Mouse (Mus musculus) fat pad, adult 2 months (tissue): ENCODE results near the gene Aco2.

Source experiments
- DNase-seq: peaks from one replicate; pipeline ENCODE4 v3.0.0-alpha.2; 2011; ENCODE audit warnings: low read depth, low spot score; ENCODE audit errors: extremely low read depth

Aco2 gene

DNA sequence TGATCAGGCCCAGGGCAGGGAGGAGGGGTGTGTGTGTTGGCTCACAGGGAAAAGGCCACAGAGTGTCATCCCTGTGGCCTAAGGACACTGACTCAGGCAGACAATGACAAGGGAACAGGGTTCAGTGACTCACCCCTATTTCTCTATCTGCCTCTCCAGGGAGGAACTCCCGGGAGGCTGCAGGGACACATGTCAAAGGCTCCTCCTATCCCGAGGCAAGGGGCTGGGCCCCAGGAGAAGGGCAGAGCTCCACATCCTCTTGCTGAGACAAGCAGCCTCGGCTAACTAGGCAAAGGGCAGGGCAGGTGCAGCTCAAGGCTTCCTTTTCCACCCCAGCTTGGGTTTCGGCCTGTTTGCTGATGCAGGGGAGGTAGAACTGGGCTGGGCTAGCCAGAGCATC, 26.4 kb upstream of the Aco2 start:
- peak; percentile 68 for DNase-seq

GRCm38 (mm10) chr15:81846755-81847154, 25.4 kb upstream of the Aco2 start:
- no peak for DNase-seq

DNA sequence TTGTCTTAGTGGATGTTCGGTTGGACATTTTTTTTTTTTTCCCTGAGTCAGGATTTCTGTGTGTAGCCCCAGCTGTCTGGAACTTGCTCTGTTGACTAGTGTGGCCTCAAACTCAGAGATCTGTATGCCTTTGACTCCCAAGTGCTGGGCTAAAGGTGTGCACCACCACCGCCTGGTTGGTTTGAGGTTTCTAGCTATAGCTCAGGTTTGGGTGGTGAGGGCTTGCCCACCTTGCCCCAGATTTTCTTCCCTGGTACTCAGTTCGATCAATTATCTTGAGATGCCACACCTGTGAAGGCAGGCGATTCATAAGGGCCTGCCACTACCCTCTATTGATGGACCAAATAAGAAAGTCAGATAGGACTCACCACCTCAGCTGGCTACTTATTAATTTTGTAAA, 24.9 kb upstream of the Aco2 start:
- DNase-seq: no peak

- DNase-seq: no peak
Measured at GRCm38 (mm10) chr15:81847861-81848260, 24.2 kb upstream of the Aco2 start.

DNA sequence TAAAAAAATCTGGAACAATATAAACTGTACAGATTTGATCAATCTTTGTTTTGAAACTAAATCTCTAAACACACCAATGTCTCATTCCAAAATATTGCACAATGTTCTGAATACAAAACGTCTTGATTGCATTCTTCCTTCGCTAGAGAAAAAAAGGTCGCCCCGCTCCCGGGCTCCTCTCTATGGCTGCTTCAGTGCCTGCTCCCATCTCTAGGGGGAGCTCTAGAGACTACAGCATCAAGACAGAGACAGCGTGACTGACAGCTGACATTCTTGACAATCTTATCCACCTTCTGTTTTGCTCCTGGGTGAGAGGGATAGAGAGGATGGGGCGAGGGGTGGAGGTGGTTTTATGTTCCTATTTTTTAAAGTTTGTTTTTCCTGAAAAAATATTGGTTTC, 23.8 kb upstream of the Aco2 start:
- no peak for DNase-seq

- DNase-seq: no peak
Measured at GRCm38 (mm10) chr15:81849104-81849503, 23.0 kb upstream of the Aco2 start.

- DNase-seq: no peak
Measured at GRCm38 (mm10) chr15:81850718-81851117, 21.4 kb upstream of the Aco2 start.

GRCm38 (mm10) chr15:81851375-81851774, 20.7 kb upstream of the Aco2 start:
- no peak for DNase-seq

- DNase-seq: no peak
Measured at GRCm38 (mm10) chr15:81852411-81853000, 19.6 kb upstream of the Aco2 start.

DNA sequence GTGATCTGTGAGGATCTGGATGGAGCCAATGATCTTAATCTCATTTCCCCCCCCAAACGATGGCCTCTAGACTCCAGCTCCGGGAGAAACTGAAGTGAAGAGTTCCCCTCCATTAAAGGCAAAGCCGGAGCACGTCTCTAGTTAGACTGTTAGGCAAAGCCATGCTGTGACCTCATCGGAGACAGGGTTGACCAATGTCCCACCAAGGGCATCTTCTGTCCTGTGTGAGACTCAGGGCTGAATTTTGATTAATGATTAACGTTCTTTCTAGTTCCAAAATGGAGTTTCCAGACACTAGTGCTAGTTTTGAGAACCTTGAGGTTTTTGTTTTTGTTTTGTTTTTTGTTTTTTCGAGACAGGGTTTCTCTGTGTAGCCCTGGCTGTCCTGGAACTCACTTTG, 19.0 kb upstream of the Aco2 start:
- DNase-seq: no peak

DNA sequence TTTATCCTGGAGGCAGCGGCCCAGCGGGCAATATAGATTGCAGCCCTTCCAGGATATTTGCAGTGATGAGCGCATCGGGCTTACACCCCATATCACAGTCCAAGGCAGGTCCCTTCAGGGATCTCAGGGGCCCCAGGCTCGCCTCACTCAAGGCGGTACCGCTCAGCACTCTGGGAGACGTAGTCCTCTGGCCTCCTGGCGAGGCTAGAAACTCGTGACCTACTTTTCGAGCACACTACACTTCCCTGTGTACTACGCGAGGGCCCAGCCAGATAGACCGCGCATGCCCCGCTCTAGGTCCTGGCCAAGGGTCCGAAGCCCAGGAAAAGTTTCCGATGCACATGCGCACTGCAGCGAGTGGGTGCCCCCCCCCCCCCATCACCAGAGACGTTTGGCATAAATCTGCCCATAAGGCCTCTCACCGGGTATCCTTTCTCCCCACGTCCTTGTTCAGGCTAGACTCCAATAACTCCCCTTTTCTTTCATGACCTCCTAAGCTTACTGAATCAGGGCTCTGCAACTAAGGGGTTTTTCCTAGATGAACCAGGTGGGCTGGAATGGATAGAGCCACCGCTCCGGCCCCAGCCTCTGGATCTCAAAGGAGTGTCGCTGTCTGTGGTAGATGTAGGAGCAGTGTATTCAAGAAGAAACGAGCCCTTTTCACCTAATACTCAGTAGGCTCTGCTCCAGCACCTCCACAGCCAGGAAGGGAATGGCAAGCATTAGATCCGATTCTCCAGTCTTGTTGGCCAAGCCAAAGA, 15.9 kb upstream of the Aco2 start:
- no peak for DNase-seq

- no peak for DNase-seq
Measured at GRCm38 (mm10) chr15:81856938-81857723, 15.0 kb upstream of the Aco2 start.

DNA sequence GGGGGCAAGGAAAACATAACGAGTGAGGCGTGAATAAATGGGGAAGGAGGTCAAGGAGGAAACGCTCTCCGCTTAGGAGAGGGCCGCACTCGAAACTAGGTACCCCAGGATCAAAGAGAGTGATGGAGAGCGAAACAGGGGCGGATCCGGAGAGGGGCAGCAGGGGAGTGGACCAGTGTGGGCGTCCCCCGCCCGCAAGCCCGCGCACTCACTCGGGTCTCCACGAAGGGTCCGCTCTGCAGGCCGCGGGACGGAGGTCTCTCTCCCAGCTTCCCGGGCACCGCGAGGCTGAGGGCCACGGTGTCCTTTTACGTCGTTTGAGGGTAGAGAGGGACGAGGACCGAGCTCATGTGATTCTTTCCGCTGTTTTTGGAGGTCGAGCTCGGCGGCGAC, 14.4 kb upstream of the Aco2 start:
- DNase-seq: no peak

GRCm38 (mm10) chr15:81858138-81858516, 14.0 kb upstream of the Aco2 start:
- DNase-seq: no peak

GRCm38 (mm10) chr15:81858517-81859329, 13.4 kb upstream of the Aco2 start, which contains the start of gene Tob2:
Gene Tob2, minus strand, starts transcription at chr15:81858796.
- no peak for DNase-seq

DNA sequence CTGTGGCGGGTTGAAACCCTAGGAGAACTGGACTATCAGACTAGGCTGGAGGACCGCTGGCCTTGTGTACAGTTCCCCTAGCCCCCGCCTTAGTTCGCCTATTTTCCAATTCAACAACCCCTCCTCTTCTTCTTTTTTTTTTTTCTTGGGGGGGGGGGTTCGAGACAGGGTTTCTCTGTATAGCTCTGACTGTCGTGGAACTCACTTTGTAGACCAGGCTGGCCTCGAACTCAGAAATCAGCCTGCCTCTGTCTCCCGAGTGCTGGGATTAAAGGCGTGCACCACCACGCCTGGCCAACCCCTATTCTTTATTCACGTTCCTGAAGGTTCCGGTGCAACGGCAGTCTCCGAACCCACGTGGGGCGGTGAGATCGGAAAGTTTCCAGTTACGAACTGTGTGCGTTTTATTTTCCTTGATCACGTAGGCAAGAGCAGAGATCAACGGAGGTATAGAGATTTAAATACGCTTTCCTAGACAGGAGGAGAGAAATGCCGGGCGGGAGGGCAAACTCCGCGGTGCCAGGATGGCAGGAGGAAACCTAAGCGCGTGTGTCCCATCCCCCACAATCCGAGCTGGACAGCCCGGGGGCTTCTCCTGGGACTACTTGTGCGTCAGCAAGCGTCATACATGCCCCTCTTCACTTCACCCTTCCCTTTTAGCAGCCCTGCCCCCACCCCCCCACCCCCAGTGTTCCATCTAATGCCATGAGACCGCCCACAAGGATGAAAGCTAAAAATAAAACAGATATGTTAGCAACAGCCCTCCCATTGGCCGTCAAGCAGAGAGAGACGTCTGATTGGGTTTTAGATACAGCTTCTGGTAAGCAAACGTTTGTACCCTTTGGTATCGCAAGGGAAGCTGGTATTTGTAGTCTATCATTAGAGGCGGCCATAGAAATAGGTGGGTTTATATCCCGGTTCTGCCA, 12.5 kb upstream of the Aco2 start:
- peak; percentile 84 for DNase-seq

DNA sequence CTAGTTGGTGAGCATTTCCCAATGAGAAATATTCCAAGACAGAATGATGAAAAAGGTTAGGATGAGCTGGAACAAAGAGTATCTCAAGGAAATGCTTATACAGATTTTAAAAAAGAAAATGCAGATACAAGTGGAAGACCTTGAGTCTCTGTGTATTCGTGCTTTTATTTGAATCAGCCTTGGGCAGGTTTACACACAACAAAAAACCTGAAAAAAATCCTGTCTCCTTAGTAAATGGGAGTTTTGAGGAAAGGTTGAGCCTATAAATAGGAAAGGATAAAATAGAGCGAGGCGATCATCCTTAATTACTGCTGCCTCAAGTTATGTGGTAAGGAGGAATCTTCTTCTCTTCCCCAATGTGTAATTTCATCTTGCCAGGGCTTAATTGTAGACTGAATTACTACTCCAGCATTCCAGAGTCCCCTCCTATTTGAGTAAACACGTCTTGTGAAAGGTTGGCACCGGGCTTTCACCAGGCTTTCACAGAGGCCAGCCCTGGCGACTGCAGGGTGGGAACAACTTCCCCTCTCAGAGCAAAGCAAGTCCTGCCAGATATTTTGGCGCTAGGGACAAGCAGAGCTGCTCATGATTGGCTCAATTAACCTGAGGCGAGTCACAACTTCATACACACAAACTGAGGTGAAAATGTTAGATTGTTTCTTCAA, 11.5 kb upstream of the Aco2 start:
- DNase-seq: no peak

GRCm38 (mm10) chr15:81864238-81864637, 7.9 kb upstream of the Aco2 start:
- no peak for DNase-seq

DNA sequence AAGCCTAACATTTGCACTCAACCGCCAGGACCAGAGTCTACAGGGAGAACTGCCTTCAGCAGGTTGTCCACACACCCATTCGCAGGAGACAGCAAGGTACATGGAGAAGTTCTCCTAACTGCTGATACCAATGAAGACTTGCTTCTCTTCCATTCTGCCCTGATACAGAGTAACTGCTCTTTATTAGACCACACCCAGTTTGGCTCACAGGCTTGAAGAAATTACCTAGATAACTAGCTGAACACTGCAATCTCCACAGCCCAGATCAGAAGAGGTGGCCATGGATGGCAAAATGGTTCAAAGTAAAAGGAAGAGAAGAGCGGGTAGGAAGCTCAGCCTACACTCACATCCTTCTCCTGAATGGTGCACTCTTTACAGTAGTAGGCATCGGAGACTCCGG, 2.1 kb upstream of the Aco2 start:
- no peak for DNase-seq
